Mouse (Mus musculus): ENCODE data around the gene Lypd6. TPM values are rescaled to one million over a fixed set of nuclear protein-coding genes. Genes with fewer than 3 reads are reported as not detected.

The Lypd6 gene
- polyA plus RNA-seq, 1 experiment from 2014 or later = 14.7 TPM

- no peak for ATAC-seq (ENCODE audit: low FRiP score)
- 73% methylated on average over 4 of the region's 4 CpGs for WGBS
Measured at GRCm38 (mm10) chr2:50175709-50176108, 109.5 kb downstream of the Lypd6 start.

DNA sequence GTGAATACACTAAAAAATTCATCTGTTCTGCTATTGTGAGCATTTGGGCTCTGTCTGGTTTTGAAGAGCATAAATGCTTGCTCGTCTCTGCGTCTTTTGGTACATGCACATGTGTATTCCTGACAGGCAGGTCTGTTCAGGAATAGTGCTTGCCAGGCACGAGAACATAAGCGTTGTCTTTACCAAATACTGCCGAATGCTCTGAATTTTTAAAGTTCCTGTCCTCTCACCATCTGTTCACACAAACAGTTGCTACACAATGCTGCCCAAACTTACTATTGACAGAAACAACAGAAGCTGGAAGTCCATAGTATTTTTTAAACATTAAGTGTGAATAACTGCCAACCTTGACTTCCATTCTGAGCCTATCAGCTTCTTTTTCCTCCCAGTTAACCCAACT is 112.9 kb downstream of the Lypd6 start:
- Histone ChIP-seq H3K4me2 (no peak overlapping the region), H3K9ac (replicated peaks) (no peak overlapping the region), H3K9me3 (replicated peaks) (no peaks in the 10 kb centered on the region), H3K36me3 (no peaks in the 10 kb centered on the region), H3K4me1 (no peaks in the 10 kb centered on the region), H3K4me3 (replicated peaks) (no peak overlapping the region), H3K27ac (replicated peaks) (no peak overlapping the region), H3K27me3 (replicated peaks) (no peaks in the 10 kb centered on the region)
- ATAC-seq (ENCODE audit: low FRiP score) = no peak
- 82% methylated on average over 5 of the region's 5 CpGs for WGBS

More at GRCm38 (mm10) chr2:50175709-50176108, 109.5 kb downstream of the Lypd6 start:
- Histone ChIP-seq H3K9me3 (replicated peaks) (no peaks in the 10 kb centered on the region), H3K9ac (replicated peaks) (no peak overlapping the region), H3K4me2 (no peak overlapping the region), H3K36me3 (no peaks in the 10 kb centered on the region), H3K27me3 (replicated peaks) (no peaks in the 10 kb centered on the region), H3K4me3 (replicated peaks) (no peak overlapping the region), H3K4me1 (no peaks in the 10 kb centered on the region), H3K27ac (replicated peaks) (no peak overlapping the region)

DNA sequence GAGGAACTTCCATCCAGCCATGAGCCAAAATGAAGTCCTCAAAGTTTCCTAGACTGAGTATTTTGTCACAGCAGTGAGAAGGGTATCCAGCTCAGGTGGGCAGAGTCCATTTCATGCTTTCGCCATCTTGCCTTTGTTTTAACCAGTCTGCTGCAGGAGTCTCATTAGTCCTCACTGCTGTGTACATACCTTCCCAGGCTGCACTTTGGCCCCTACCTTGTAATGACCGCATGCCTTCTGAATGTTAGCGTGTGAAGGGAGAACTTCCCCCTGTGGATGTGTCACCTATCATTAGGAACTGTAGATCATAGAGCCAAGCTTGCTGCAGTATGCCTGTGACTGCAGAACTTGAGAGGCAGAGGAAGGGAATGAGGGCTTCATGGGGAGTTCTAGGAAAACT is 114.2 kb downstream of the Lypd6 start:
- no peaks in the 10 kb centered on the region for H3K27me3 ChIP-seq (replicated peaks)
- ATAC-seq (ENCODE audit: low FRiP score) = no peak
- H3K4me3 ChIP-seq (replicated peaks) = no peak overlapping the region
- H3K4me1 ChIP-seq = no peaks in the 10 kb centered on the region
- no peaks in the 10 kb centered on the region for H3K36me3 ChIP-seq
- no peak overlapping the region for H3K9ac ChIP-seq (replicated peaks)
- no peaks in the 10 kb centered on the region for H3K9me3 ChIP-seq (replicated peaks)
- H3K4me2 ChIP-seq = no peak overlapping the region
- H3K27ac ChIP-seq (replicated peaks) = no peak overlapping the region
- 96% methylated on average over 3 of the region's 3 CpGs for WGBS

GRCm38 (mm10) chr2:50181332-50181731 is 115.1 kb downstream of the Lypd6 start:
- H3K9ac ChIP-seq (replicated peaks) = no peak overlapping the region
- no peaks in the 10 kb centered on the region for H3K9me3 ChIP-seq (replicated peaks)
- WGBS = 92% methylated on average over 3 of the region's 3 CpGs
- H3K4me2 ChIP-seq = no peak overlapping the region
- H3K27me3 ChIP-seq (replicated peaks) = no peaks in the 10 kb centered on the region
- no peak for ATAC-seq (ENCODE audit: low FRiP score)
- peaks cover 2% of the 10 kb centered on the region; the same call in 1 of the 2 replicates for H3K4me1 ChIP-seq
- no peak overlapping the region for H3K27ac ChIP-seq (replicated peaks)
- H3K36me3 ChIP-seq = no peaks in the 10 kb centered on the region
- no peak overlapping the region for H3K4me3 ChIP-seq (replicated peaks)

DNA sequence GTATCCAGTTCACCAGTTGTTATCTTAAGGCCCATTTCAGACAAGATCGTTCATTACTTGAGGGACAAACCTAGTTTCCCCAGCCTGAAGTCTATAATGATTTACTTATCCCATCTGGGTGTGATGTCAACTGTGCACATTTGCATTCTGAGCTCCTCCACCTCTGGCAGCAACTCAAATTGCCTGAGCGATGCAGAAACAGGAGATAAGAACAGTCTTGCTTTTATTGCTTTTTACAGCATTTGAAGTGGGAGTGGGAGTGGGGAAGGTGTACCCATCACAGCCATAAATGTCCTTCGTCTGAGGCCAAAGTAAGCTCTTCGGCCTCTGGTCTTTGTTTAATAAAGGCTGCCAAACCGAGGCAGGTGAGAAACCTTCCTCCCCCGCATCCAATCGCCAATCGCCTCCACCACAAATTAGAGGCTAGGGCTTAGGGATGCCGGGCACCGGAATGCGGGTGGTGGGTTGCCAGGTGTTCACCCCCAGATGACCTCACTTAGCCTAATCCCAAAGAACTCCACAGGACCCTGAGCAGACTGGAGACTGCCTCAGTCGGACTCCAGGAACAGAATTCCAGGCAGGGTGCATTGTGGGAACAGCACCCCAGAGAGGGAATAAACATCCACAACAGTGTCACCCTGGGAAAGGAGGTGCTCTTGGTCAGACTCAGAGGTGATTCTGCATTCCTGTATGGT is 120.6 kb downstream of the Lypd6 start:
- H3K4me1 ChIP-seq = peaks cover 8% of the 10 kb centered on the region
- no peaks in the 10 kb centered on the region for H3K9me3 ChIP-seq (replicated peaks)
- ATAC-seq (ENCODE audit: low FRiP score) = no peak; the same call in 1 of the 2 replicates
- no peak overlapping the region for H3K9ac ChIP-seq (replicated peaks)
- H3K27ac ChIP-seq (replicated peaks) = no peak overlapping the region
- H3K4me2 ChIP-seq = peak overlapping the region; percentile 33
- H3K4me3 ChIP-seq (replicated peaks) = no peak overlapping the region
- H3K27me3 ChIP-seq (replicated peaks) = no peaks in the 10 kb centered on the region
- WGBS = 14% methylated on average over 12 of the region's 12 CpGs
- no peaks in the 10 kb centered on the region for H3K36me3 ChIP-seq

DNA sequence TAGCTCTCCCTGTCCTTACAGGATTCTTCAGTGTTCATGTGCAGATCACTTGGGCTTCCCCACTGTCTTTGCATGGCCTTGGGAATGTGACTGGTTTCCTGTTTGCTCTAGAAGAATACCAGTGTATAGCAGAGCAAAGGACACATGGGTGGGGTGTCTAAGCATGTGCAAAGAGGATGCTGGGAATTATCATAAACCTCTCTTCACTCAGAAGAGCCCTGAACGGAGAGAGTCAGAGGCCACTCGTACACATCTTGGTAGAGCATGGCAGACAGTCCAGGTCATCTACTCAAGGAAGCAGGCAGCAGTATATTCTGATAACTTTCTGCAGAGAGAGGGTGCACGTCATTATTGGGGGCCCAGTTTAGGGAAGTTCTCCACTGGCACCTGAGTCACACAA is 122.6 kb downstream of the Lypd6 start:
- Histone ChIP-seq H3K4me2 (no peak overlapping the region), H3K4me3 (replicated peaks) (no peak overlapping the region), H3K4me1 (peaks cover 8% of the 10 kb centered on the region), H3K27me3 (replicated peaks) (no peaks in the 10 kb centered on the region), H3K9ac (replicated peaks) (no peak overlapping the region), H3K36me3 (no peaks in the 10 kb centered on the region), H3K27ac (replicated peaks) (no peak overlapping the region), H3K9me3 (replicated peaks) (no peaks in the 10 kb centered on the region)
- ATAC-seq (ENCODE audit: low FRiP score) = no peak
- 87% methylated on average over 3 of the region's 3 CpGs for WGBS

DNA sequence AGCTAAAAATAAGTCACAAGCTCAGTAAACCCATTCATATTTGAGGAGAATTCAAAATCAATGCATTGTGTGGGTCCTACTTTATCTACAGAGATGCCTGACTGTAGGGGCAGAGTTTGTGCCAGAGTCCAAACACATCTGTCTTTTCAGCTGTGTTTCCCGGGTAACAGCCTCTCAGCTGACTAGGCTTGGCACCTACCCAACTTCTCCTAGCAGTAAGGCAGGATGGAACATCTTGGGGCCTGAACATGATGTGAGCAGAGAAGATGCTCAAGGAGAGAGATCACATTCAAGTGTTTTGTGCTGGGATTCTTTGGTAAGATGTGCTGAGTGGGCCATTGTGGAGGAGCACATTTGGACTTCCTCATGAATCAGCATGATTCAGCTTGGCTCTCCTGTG is 130.5 kb downstream of the Lypd6 start:
- Histone ChIP-seq H3K4me3 (replicated peaks) (no peak overlapping the region), H3K27me3 (replicated peaks) (no peaks in the 10 kb centered on the region), H3K9ac (replicated peaks) (no peak overlapping the region), H3K9me3 (replicated peaks) (no peaks in the 10 kb centered on the region), H3K4me1 (peaks cover 6% of the 10 kb centered on the region; the same call in 1 of the 2 replicates), H3K4me2 (no peak overlapping the region), H3K36me3 (no peaks in the 10 kb centered on the region), H3K27ac (replicated peaks) (no peak overlapping the region)
- 50% methylated on average over 1 of the region's 1 CpGs for WGBS
- no peak for ATAC-seq (ENCODE audit: low FRiP score)

DNA sequence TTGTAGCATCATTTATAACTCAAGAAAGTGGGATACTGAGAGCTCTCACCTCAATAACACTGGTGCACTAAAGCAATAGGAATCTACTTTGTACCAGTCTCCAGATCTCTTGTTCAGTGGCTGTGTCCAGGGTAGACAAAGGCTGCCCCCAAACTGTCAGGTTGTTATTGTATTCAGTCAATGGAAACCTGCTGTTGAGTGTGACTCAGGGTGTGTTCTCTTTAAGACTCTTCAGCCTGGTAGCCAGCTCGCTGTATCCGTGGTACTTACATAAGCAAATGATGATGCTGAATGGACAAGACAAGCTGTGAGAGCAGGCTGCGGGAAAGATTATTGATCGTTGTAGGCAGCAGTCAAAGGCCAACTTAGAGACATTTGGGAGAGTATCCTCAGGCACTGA is 131.6 kb downstream of the Lypd6 start:
- Histone ChIP-seq H3K9me3 (replicated peaks) (no peaks in the 10 kb centered on the region), H3K4me1 (peaks cover 6% of the 10 kb centered on the region; the same call in 1 of the 2 replicates), H3K27me3 (replicated peaks) (no peaks in the 10 kb centered on the region), H3K9ac (replicated peaks) (no peak overlapping the region), H3K36me3 (no peaks in the 10 kb centered on the region), H3K4me2 (no peak overlapping the region), H3K27ac (replicated peaks) (no peak overlapping the region), H3K4me3 (replicated peaks) (no peak overlapping the region)
- WGBS = 77% methylated on average over 4 of the region's 4 CpGs
- ATAC-seq (ENCODE audit: low FRiP score) = no peak

DNA sequence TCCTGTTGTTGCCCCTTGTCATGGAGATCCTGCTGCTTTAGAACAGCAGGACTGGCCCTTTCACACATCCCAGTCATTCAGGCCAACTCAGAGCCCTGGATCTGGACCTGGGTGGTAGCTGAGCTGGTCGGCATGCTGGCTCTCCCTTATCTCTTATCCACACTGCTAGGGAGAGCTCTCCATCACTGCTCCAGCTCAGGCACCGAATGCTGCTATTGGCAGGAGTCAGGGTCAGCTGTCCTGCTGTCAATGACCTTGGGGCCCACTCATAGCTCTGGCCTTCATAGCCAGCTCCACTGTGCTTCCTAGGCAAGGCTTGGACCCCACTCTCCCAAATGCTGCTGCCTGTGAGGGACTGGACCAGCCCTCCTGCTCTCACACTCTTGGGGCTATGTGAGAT is 134.3 kb downstream of the Lypd6 start:
- no peak overlapping the region for H3K4me3 ChIP-seq (replicated peaks)
- H3K27ac ChIP-seq (replicated peaks) = no peak overlapping the region
- no peak overlapping the region for H3K4me2 ChIP-seq
- H3K4me1 ChIP-seq = peaks cover 6% of the 10 kb centered on the region; the same call in 1 of the 2 replicates
- H3K36me3 ChIP-seq = no peaks in the 10 kb centered on the region
- H3K9me3 ChIP-seq (replicated peaks) = no peaks in the 10 kb centered on the region
- no peaks in the 10 kb centered on the region for H3K27me3 ChIP-seq (replicated peaks)
- ATAC-seq (ENCODE audit: low FRiP score) = no peak
- no peak overlapping the region for H3K9ac ChIP-seq (replicated peaks)
- 75% methylated on average over 2 of the region's 2 CpGs for WGBS

DNA sequence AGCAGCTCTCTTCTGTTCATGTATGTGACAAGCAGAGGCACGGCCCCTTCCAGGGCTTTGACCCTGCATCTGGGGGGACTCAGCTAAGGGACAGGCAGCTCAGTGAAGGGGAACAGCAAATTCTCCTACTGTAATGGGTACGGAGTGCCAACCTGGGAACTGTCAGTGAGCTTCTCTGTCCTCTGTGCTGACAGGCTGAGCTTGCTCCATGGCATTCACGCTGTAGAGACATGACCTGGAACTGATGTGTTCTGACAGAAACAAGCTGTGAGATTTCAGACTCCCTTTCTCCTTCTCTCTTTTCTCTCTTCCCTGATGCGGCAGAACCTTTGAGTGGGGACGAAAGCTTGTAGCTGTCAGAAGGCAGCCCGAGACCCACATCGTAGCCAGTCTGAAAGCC is 154.3 kb downstream of the Lypd6 start:
- H3K4me1 ChIP-seq = no peaks in the 10 kb centered on the region
- H3K27me3 ChIP-seq (replicated peaks) = no peaks in the 10 kb centered on the region
- no peak overlapping the region for H3K4me2 ChIP-seq
- H3K36me3 ChIP-seq = no peaks in the 10 kb centered on the region
- no peak overlapping the region for H3K9ac ChIP-seq (replicated peaks)
- H3K9me3 ChIP-seq (replicated peaks) = no peaks in the 10 kb centered on the region
- ATAC-seq (ENCODE audit: low FRiP score) = no peak
- no peak overlapping the region for H3K4me3 ChIP-seq (replicated peaks)
- no peak overlapping the region for H3K27ac ChIP-seq (replicated peaks)
- WGBS = 88% methylated on average over 7 of the region's 7 CpGs

GRCm38 (mm10) chr2:50225019-50225418 is 158.8 kb downstream of the Lypd6 start:
- no peaks in the 10 kb centered on the region for H3K9me3 ChIP-seq (replicated peaks)
- no peak overlapping the region for H3K4me3 ChIP-seq (replicated peaks)
- no peak overlapping the region for H3K9ac ChIP-seq (replicated peaks)
- H3K4me2 ChIP-seq = no peak overlapping the region
- no peaks in the 10 kb centered on the region for H3K4me1 ChIP-seq
- WGBS = 92% methylated on average over 4 of the region's 4 CpGs
- H3K27me3 ChIP-seq (replicated peaks) = no peaks in the 10 kb centered on the region
- H3K36me3 ChIP-seq = no peaks in the 10 kb centered on the region
- H3K27ac ChIP-seq (replicated peaks) = no peak overlapping the region
- no peak for ATAC-seq (ENCODE audit: low FRiP score)

- H3K27me3 ChIP-seq (replicated peaks) = no peaks in the 10 kb centered on the region
- H3K27ac ChIP-seq (replicated peaks) = no peak overlapping the region
- H3K4me2 ChIP-seq = no peak overlapping the region
- H3K4me3 ChIP-seq (replicated peaks) = no peak overlapping the region
- WGBS = 78% methylated on average over 8 of the region's 8 CpGs
- ATAC-seq (ENCODE audit: low FRiP score) = no peak
- H3K4me1 ChIP-seq = no peaks in the 10 kb centered on the region
- H3K9ac ChIP-seq (replicated peaks) = no peak overlapping the region
- H3K9me3 ChIP-seq (replicated peaks) = no peaks in the 10 kb centered on the region; the same call in 1 of the 2 replicates
- H3K36me3 ChIP-seq = no peaks in the 10 kb centered on the region
Measured at GRCm38 (mm10) chr2:50233491-50233890, 167.3 kb downstream of the Lypd6 start.

Measured in neural tube, embryonic 15.5 days (tissue).